Mouse (Mus musculus): ENCODE measurements around the gene Arnt. TPM values are rescaled to one million over a fixed set of nuclear protein-coding genes. Genes with fewer than 3 reads are reported as not detected.

Arnt gene
- polyA plus RNA-seq (2012; rRNA removed) = 15.3 and 16.3 TPM in 2 replicates

GRCm38 (mm10) chr3:95434136-95434982 lies at the start of gene Arnt:
Gene Arnt, plus strand, starts transcription at chr3:95434388.

GRCm38 (mm10) chr3:95402741-95403140 lies 31.4 kb upstream of the Arnt start, which contains the start of gene 4930558C23Rik:
Gene 4930558C23Rik, minus strand, starts transcription at chr3:95402841.

DNA sequence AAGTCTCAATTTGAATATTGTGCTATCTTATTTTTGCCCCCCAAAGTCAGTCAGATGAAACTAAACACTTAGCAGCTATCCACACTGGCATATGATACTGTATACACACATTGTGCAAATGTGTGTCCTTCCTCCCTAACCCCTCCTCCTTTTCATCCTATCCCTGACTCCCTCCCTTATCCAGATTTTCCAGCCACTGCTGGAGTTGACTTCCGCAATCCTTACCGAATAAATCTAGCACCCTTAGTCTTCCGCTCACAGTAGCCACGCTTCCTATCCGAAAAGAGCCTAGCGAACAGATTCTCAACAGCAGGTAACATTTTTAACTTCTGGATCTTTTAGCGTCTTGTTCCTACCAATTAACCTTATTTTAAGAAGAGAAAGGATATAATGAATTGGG lies 64.8 kb downstream of the Arnt start, which contains the start of gene Ctsk:
Gene Ctsk, plus strand, starts transcription at position 233 of the 400 bp plus-strand sequence.

GRCm38 (mm10) chr3:95526622-95527211 lies 92.5 kb downstream of the Arnt start, which contains the start of gene Ctss:
Gene Ctss, plus strand, starts transcription at chr3:95526786.

Other genes with a start within 250 kb of the Arnt start
- 1.8 and 2.6 TPM in 2 replicates for gene Gabpb2, start 216.5 kb upstream of the Arnt start, polyA plus RNA-seq (2012; rRNA removed)
- gene Cdc42se1, start 205.7 kb upstream of the Arnt start, polyA plus RNA-seq (2012; rRNA removed) = 33.6 and 48.9 TPM in 2 replicates
- gene Mllt11, start 202.2 kb upstream of the Arnt start, polyA plus RNA-seq (2012; rRNA removed) = 5.1 and 6.1 TPM in 2 replicates
- gene Gm128, start 192.8 kb upstream of the Arnt start, polyA plus RNA-seq (2012; rRNA removed) = 0.43 and 0.90 TPM in 2 replicates
- gene Bnipl, start 183.2 kb upstream of the Arnt start, polyA plus RNA-seq (2012; rRNA removed) = 7.9 and 8.0 TPM in 2 replicates
- 58.1 and 69.6 TPM in 2 replicates for gene Mindy1, start 153.0 kb upstream of the Arnt start, polyA plus RNA-seq (2012; rRNA removed)
- 5.5 and 7.9 TPM in 2 replicates for gene Prune1, start 152.3 kb upstream of the Arnt start, polyA plus RNA-seq (2012; rRNA removed)
- gene Anxa9, start 127.2 kb upstream of the Arnt start, polyA plus RNA-seq (2012; rRNA removed) = 7.4 and 10.1 TPM in 2 replicates
- gene Cers2, start 119.6 kb upstream of the Arnt start, polyA plus RNA-seq (2012; rRNA removed) = 17.4 and 19.9 TPM in 2 replicates
- gene Setdb1, start 77.2 kb upstream of the Arnt start, polyA plus RNA-seq (2012; rRNA removed) = 2.4 and 3.3 TPM in 2 replicates
- gene 4930558C23Rik, start 31.5 kb upstream of the Arnt start, polyA plus RNA-seq (2012; rRNA removed) = not detected in 2 replicates
- 1.2 and 2.1 TPM in 2 replicates for gene Ctsk, start 64.9 kb downstream of the Arnt start, polyA plus RNA-seq (2012; rRNA removed)
- gene Ctss, start 92.4 kb downstream of the Arnt start, polyA plus RNA-seq (2012; rRNA removed) = 1.7 and 2.6 TPM in 2 replicates
- not detected in 2 replicates for gene Hormad1, start 125.3 kb downstream of the Arnt start, polyA plus RNA-seq (2012; rRNA removed)
- 0.96 and 1.3 TPM in 2 replicates for gene Golph3l, start 154.5 kb downstream of the Arnt start, polyA plus RNA-seq (2012; rRNA removed)
- gene Ensa, start 190.6 kb downstream of the Arnt start, polyA plus RNA-seq (2012; rRNA removed) = 2.5 and 3.0 TPM in 2 replicates
- 43.6 and 126 TPM in 2 replicates for gene Mcl1, start 224.4 kb downstream of the Arnt start, polyA plus RNA-seq (2012; rRNA removed)